Mouse (Mus musculus) heart, postnatal 14 days (tissue): ENCODE results near the gene Cdc45. TPM values are rescaled to one million over a fixed set of nuclear protein-coding genes. Genes with fewer than 3 reads are reported as not detected.
A peak's percentile ranks its signal among the peaks of the same experiment; 100 is the strongest.
"Not testable (repeated sequence)": the region's sequence is repeated elsewhere in the genome, so short reads cannot be mapped to it uniquely, and the experiment has no call there.

Source experiments
- DNase-seq, 2 experiments: peaks; one replicate each; pipeline ENCODE4 v3.0.0; 2021 to 2022
- intact Hi-C: fragments of 180-260 bp; cut with DNase I; formaldehyde crosslinking; loops from one replicate; pipeline ENCODE4 v1.15.1; 2025
- long read RNA-seq, 2 experiments: library from polyadenylated mRNA; stranded (forward); transcript quantifications; one replicate each; pipeline ENCODE4 v2.0.0; 2021
- total RNA-seq, 2 experiments: library from RNA; stranded (reverse); gene quantifications; 2 replicates each; pipeline ENCODE4 v1.2.3; 2021

Gene Cdc45
- total RNA-seq: 1 to 10 TPM; 4.9 to 5.0 TPM
- long read RNA-seq, experiment 1, partial matches to known transcripts: 9 of 14 reads
- long read RNA-seq, experiment 1, other reads (novel, unspliced or antisense): 5 of 14 reads
- long read RNA-seq, experiment 2, partial matches to known transcripts: 8 of 12 reads
- long read RNA-seq, experiment 2, other reads (novel, unspliced or antisense): 2 of 12 reads

- intact Hi-C loops: loop anchor here (5.0 kb wide), 1 partner anchor 66 kb away; the partner anchor contains the start of genes Hira and Mrpl40
- DNase-seq: peak; percentile 85 to 92
Measured at GRCm38 (mm10) chr16:18811468-18812384, at the start of gene Cdc45, which contains the start of gene Ufd1. Gene Cdc45 (minus strand): TSS chr16:18811987. Gene Ufd1 (plus strand): TSS chr16:18811779.

- DNase-seq: peak; percentile 25 to 63
- intact Hi-C loops: no loop called here
Measured at GRCm38 (mm10) chr16:18860186-18860585, 48.4 kb upstream of the Cdc45 start.

GRCm38 (mm10) chr16:18858551-18858950, 46.8 kb upstream of the Cdc45 start:
- DNase-seq: peak in 1 of 2 experiments; percentile 40
- intact Hi-C loops: loop anchor here (2.0 to 5.0 kb wide), 2 partner anchors 162 to 231 kb away; partner anchors contain the start of genes Gm49601 and Sept5

- intact Hi-C loops, DNase-seq: not testable (repeated sequence)
Measured at GRCm38 (mm10) chr16:18849521-18850190, 37.9 kb upstream of the Cdc45 start.

GRCm38 (mm10) chr16:18846301-18846820, 34.6 kb upstream of the Cdc45 start:
- intact Hi-C loops: no loop called here
- no peak for DNase-seq

- intact Hi-C loops: no loop called here
- DNase-seq: peak in 1 of 2 experiments; percentile 18
Measured at GRCm38 (mm10) chr16:18838346-18838745, 26.6 kb upstream of the Cdc45 start.

- intact Hi-C loops: loop anchor here (2.0 kb wide), 1 partner anchor 40 kb away; the partner anchor contains the start of genes Hira and Mrpl40
- DNase-seq: peak; percentile 91 to 94
Measured at GRCm38 (mm10) chr16:18836468-18837208, 24.9 kb upstream of the Cdc45 start, which contains the start of the genes 2510002D24Rik and Gm28539. Gene 2510002D24Rik (plus strand): TSS chr16:18836578. Gene Gm28539 (plus strand): TSS chr16:18836584.

GRCm38 (mm10) chr16:18836073-18836467, 24.3 kb upstream of the Cdc45 start:
- intact Hi-C loops: loop anchor here (2.0 kb wide), 1 partner anchor 41 kb away; the partner anchor contains the start of genes Hira and Mrpl40
- DNase-seq: no peak

- DNase-seq: no peak
- intact Hi-C loops: no loop called here
Measured at GRCm38 (mm10) chr16:18833486-18833885, 21.7 kb upstream of the Cdc45 start.

- DNase-seq: no peak
- intact Hi-C loops: no loop called here
Measured at GRCm38 (mm10) chr16:18829102-18829501, 17.3 kb upstream of the Cdc45 start.

GRCm38 (mm10) chr16:18828630-18829029, 16.8 kb upstream of the Cdc45 start:
- intact Hi-C loops: no loop called here
- no peak for DNase-seq

- DNase-seq: no peak
- intact Hi-C loops: no loop called here
Measured at GRCm38 (mm10) chr16:18822925-18823324, 11.1 kb upstream of the Cdc45 start.

GRCm38 (mm10) chr16:18822356-18822755, 10.6 kb upstream of the Cdc45 start:
- intact Hi-C loops: no loop called here
- DNase-seq: no peak

- intact Hi-C loops: loop anchor here (5.0 kb wide), 1 partner anchor 65 kb away; the partner anchor contains the start of genes Hira and Mrpl40
- no peak for DNase-seq
Measured at GRCm38 (mm10) chr16:18812385-18812910, 661 bp upstream of the Cdc45 start.

GRCm38 (mm10) chr16:18811032-18811431, 755 bp downstream of the Cdc45 start:
- no peak for DNase-seq
- intact Hi-C loops: loop anchor here (5.0 kb wide), 1 partner anchor 66 kb away; the partner anchor contains the start of genes Hira and Mrpl40

- no peak for DNase-seq
- intact Hi-C loops: no loop called here
Measured at GRCm38 (mm10) chr16:18809001-18809400, 2.8 kb downstream of the Cdc45 start.

GRCm38 (mm10) chr16:18805746-18806145, 6.0 kb downstream of the Cdc45 start:
- no peak for DNase-seq
- intact Hi-C loops: no loop called here

- DNase-seq: peak; percentile 59 to 67
- intact Hi-C loops: loop anchor here (1.0 to 5.0 kb wide), 2 partner anchors 103 to 172 kb away; partner anchors contain the start of genes Gm49601 and Sept5
Measured at GRCm38 (mm10) chr16:18798841-18799240, 12.9 kb downstream of the Cdc45 start.

GRCm38 (mm10) chr16:18798151-18798550, 13.6 kb downstream of the Cdc45 start:
- DNase-seq: no peak

More at GRCm38 (mm10) chr16:18798151-18798550, 13.6 kb downstream of the Cdc45 start:
- intact Hi-C loops: loop anchor here (5.0 kb wide), 1 partner anchor 171 kb away; the partner anchor contains the start of genes Gm49601 and Sept5
